Mouse (Mus musculus): ENCODE measurements around the gene LTO1. TPM values are rescaled to one million over a fixed set of nuclear protein-coding genes. Genes with fewer than 3 reads are reported as not detected.

Gene LTO1
- total RNA-seq, 2 experiments from 2014 or later = 12.1 to 12.9 TPM

GRCm38 (mm10) chr7:144907793-144908192 is 7.1 kb upstream of the LTO1 start:
- DNase-seq = no peak

GRCm38 (mm10) chr7:144908705-144909104 is 6.2 kb upstream of the LTO1 start:
- no peak for DNase-seq

- no peak for DNase-seq
Observed at GRCm38 (mm10) chr7:144911121-144911520, 3.8 kb upstream of the LTO1 start.

- DNase-seq = no peak
Observed at GRCm38 (mm10) chr7:144912897-144913296, 2.0 kb upstream of the LTO1 start.

- DNase-seq = no peak
Observed at GRCm38 (mm10) chr7:144914296-144914947, 478 bp upstream of the LTO1 start.

GRCm38 (mm10) chr7:144918823-144919222 is 3.9 kb downstream of the LTO1 start:
- DNase-seq = no peak

GRCm38 (mm10) chr7:144927591-144927990 is 12.7 kb downstream of the LTO1 start:
- DNase-seq = no peak

- no peak for DNase-seq
Observed at GRCm38 (mm10) chr7:144928009-144928888, 13.3 kb downstream of the LTO1 start.

- no peak for DNase-seq
Observed at GRCm38 (mm10) chr7:144928889-144929210, 13.9 kb downstream of the LTO1 start.

GRCm38 (mm10) chr7:144929506-144929905 is 14.6 kb downstream of the LTO1 start:
- no peak for DNase-seq

GRCm38 (mm10) chr7:144929931-144930330 is 15.0 kb downstream of the LTO1 start:
- DNase-seq = no peak

GRCm38 (mm10) chr7:144931778-144932177 is 16.9 kb downstream of the LTO1 start:
- DNase-seq = peak; percentile 31

- no peak for DNase-seq
Observed at GRCm38 (mm10) chr7:144932389-144932937, 17.6 kb downstream of the LTO1 start.

GRCm38 (mm10) chr7:144933336-144933735 is 18.4 kb downstream of the LTO1 start:
- DNase-seq = peak; percentile 39

- peak; percentile 24 for DNase-seq
Observed at GRCm38 (mm10) chr7:144933796-144934195, 18.9 kb downstream of the LTO1 start.

- DNase-seq = peak; percentile 41
Observed at GRCm38 (mm10) chr7:144934901-144935300, 20.0 kb downstream of the LTO1 start.

GRCm38 (mm10) chr7:144935563-144935962 is 20.7 kb downstream of the LTO1 start:
- peak; percentile 29 for DNase-seq

- no peak for DNase-seq
Observed at GRCm38 (mm10) chr7:144936311-144936880, 21.5 kb downstream of the LTO1 start.

- DNase-seq = peak; percentile 93
Observed at GRCm38 (mm10) chr7:144937490-144937889, 22.6 kb downstream of the LTO1 start.

GRCm38 (mm10) chr7:144937899-144938517 is 23.1 kb downstream of the LTO1 start:
- DNase-seq = peak; percentile 41

GRCm38 (mm10) chr7:144938661-144939343 is 23.9 kb downstream of the LTO1 start:
- DNase-seq = no peak

Data from gastrocnemius, postnatal 10 days (tissue).